ENCODE assay signal across 8 mouse cellular contexts in genomic region chr12:41485512-41486215, GRCm38 (mm10). TPM values are rescaled to one million over a fixed set of nuclear protein-coding genes. Genes with fewer than 3 reads are reported as not detected.
A peak's percentile ranks its signal among the peaks of the same experiment; 100 is the strongest.
DNase-seq lines count a peak whose midpoint lies in the region; ATAC-seq and TF ChIP-seq lines count a peak whose summit lies in the region.

No protein-coding gene starts in this region.

- no peak overlapping the region for H3K27ac ChIP-seq in bone marrow macrophage, adult 2 months (ENCODE audit: insufficient read depth, low read depth, low read length)
- H3K27ac ChIP-seq in embryonic fibroblast, embryonic 13.5 days (ENCODE audit: insufficient read depth, low read length) = no peak overlapping the region
- peak overlapping the region; percentile 34; the same call in 1 of the 2 replicates for H3K27ac ChIP-seq in heart, embryonic 13.5 days (replicated peaks)

- H3K4me3 ChIP-seq in bone marrow macrophage, adult 2 months (ENCODE audit: insufficient read depth, low read length) = peak overlapping the region; percentile 34
- peak overlapping the region; percentile 45 for H3K4me3 ChIP-seq in embryonic fibroblast, embryonic 13.5 days (ENCODE audit: insufficient read depth, low read length)
- H3K4me3 ChIP-seq in heart, embryonic 13.5 days = peak overlapping the region; percentile 51
- H3K4me3 ChIP-seq in myocyte = peak overlapping the region; percentile 13

- DNase-seq in 3134 (ENCODE audit: extremely low read depth, insufficient read length, low spot score) (peak; percentile 50), liver (peak; percentile 24)
- peak; percentile 57 for DNase-seq in kidney, postnatal 10 days

- whole genome bisulfite sequencing in heart, embryonic 13.5 days = 22% methylated on average over 12 of the region's 12 CpGs

- H3K27me3 ChIP-seq in heart, embryonic 13.5 days (replicated peaks) = peaks cover 10% of the 10 kb centered on the region; the same call in 1 of the 2 replicates
- H3K27me3 ChIP-seq in myocyte (ENCODE audit: control insufficient read depth, insufficient read depth, insufficient read length) = no peaks in the 10 kb centered on the region

- no peak for TF ChIP-seq CTCF in bone marrow macrophage, adult 2 months (IDR thresholded peaks at IDR 0.05; ENCODE audit: low read depth, low read length)
- TF ChIP-seq CTCF in embryonic fibroblast, embryonic 13.5 days (IDR thresholded peaks at IDR 0.05; ENCODE audit: borderline replicate concordance, insufficient read depth, low read length) = no peak

- H3K4me2 ChIP-seq in heart, embryonic 13.5 days = peak overlapping the region; percentile 71
- H3K4me2 ChIP-seq in myocyte (ENCODE audit: low read depth) = peak overlapping the region; percentile 88

- TF ChIP-seq POLR2A in bone marrow macrophage, adult 2 months (IDR thresholded peaks at IDR 0.05; ENCODE audit: borderline replicate concordance, low read depth, low read length) = no peak
- TF ChIP-seq POLR2A in embryonic fibroblast, embryonic 13.5 days (IDR thresholded peaks at IDR 0.05; ENCODE audit: low read depth, low read length) = peak; percentile 78
- no peak for TF ChIP-seq POLR2A in myocyte (IDR thresholded peaks at IDR 0.05; ENCODE audit: insufficient read length, low read depth)

- peak overlapping the region; percentile 75 for H3K9ac ChIP-seq in heart, embryonic 13.5 days

- H3K36me3 ChIP-seq in heart, embryonic 13.5 days = no peaks in the 10 kb centered on the region
- H3K36me3 ChIP-seq in myocyte (ENCODE audit: control insufficient read depth, insufficient read depth) = no peaks in the 10 kb centered on the region

- H3K79me2 ChIP-seq in myocyte (ENCODE audit: control insufficient read depth, insufficient read depth) = no peaks in the 10 kb centered on the region

- H3ac ChIP-seq in myocyte (ENCODE audit: control insufficient read depth, insufficient read length) = no peak overlapping the region

- H3K4me1 ChIP-seq in bone marrow macrophage, adult 2 months (ENCODE audit: control insufficient read depth, insufficient read depth, low read length) = peaks cover 2% of the 10 kb centered on the region; the same call in 1 of the 2 replicates
- no peaks in the 10 kb centered on the region for H3K4me1 ChIP-seq in embryonic fibroblast, embryonic 13.5 days (ENCODE audit: control insufficient read depth, insufficient read depth, low read length)
- peaks cover 24% of the 10 kb centered on the region for H3K4me1 ChIP-seq in heart, embryonic 13.5 days

- ATAC-seq in heart, embryonic 13.5 days (ENCODE audit: extremely low read depth, insufficient number of reproducible peaks, low FRiP score, low TSS enrichment) = no peak; the same call in 1 of the 2 replicates
- ATAC-seq in monocyte, adult 5-6 weeks (replicated peaks; ENCODE audit: insufficient number of reproducible peaks, low FRiP score, low TSS enrichment, poor library complexity, severe bottlenecking) = no peak

- H3K9me3 ChIP-seq in heart, embryonic 13.5 days = no peaks in the 10 kb centered on the region

TF ChIP-seq in myocyte, 11 proteins besides CTCF, POLR2A, EP300 and RAD21:
- TF ChIP-seq SRF (IDR thresholded peaks at IDR 0.05; ENCODE audit: control insufficient read depth, insufficient read length, low read depth) (no peak), E2F4 (IDR thresholded peaks at IDR 0.05; ENCODE audit: insufficient read depth) (no peak), CEBPB (IDR thresholded peaks at IDR 0.05; ENCODE audit: insufficient read depth, poor library complexity, severe bottlenecking) (no peak), TCF12 (IDR thresholded peaks at IDR 0.05; ENCODE audit: insufficient read depth, poor library complexity, severe bottlenecking) (no peak), POLR2AphosphoS2 (IDR thresholded peaks at IDR 0.05; ENCODE audit: insufficient read length, low read depth) (no peak), MYOD1 (IDR thresholded peaks at IDR 0.05; ENCODE audit: control insufficient read depth in 1 of 3, insufficient read length in 2 of 3, low read depth in 2 of 3) (no peak), USF1 (IDR thresholded peaks at IDR 0.05; ENCODE audit: low read depth) (no peak), TCF3 (IDR thresholded peaks at IDR 0.05; ENCODE audit: insufficient read length, low read depth) (no peak), MAX (IDR thresholded peaks at IDR 0.05; ENCODE audit: low read depth) (no peak), REST (IDR thresholded peaks at IDR 0.05; ENCODE audit: insufficient read depth, insufficient read length) (no peak), MYOG (IDR thresholded peaks at IDR 0.05; ENCODE audit: control insufficient read depth in 1 of 3, insufficient read depth in 1 of 3, insufficient read length in 2 of 3, low read depth in 2 of 3) (no peak)

RNA-seq across cellular contexts. Expression of gene Lrrn3, which starts 0.6 kb away (rescaled TPM):
- polyA plus RNA-seq in bone marrow macrophage, adult 2 months (2012; ENCODE audit: insufficient read depth, insufficient read length, missing spikeins) = not detected in 2 replicates
- polyA plus RNA-seq in embryonic fibroblast, embryonic 13.5 days (2011; ENCODE audit: insufficient read length, low read depth, missing spikeins) = 5.0 and 14.2 TPM in 2 replicates
- polyA plus RNA-seq in heart, embryonic 13.5 days (2015; fragmentation: Nextera tagmentation; extraction: Ambion mirVana) = 5.1 and 5.4 TPM in 2 replicates
- 0.13 TPM for polyA plus RNA-seq in myocyte (2012; fragmentation: generic; extraction: Trizol)
- total RNA-seq in monocyte, adult 5-6 weeks (2017) = 0.32 to 6.4 TPM (median 1.7 TPM) in 3 replicates
